Mouse (Mus musculus) stomach, embryonic 14.5 days (tissue): ENCODE data around the gene Ercc6l2. TPM values are rescaled to one million over a fixed set of nuclear protein-coding genes. Genes with fewer than 3 reads are reported as not detected.

Experiments used
- ATAC-seq: fragments of 200-750 bp; cut with Nextera tagmentation; 2 replicates; pipeline ENCODE4 v1.8.0; 2017; ENCODE audit warnings: low read depth, moderate TSS enrichment; ENCODE audit not compliant: insufficient number of reproducible peaks, insufficient read depth, low FRiP score
- H3K27ac ChIP-seq: fragments of 300-500 bp; sonication (generic); 2 replicates; pipeline ENCODE4 v1.5.1; 2014; ENCODE audit warnings: mild to moderate bottlenecking, low read length, moderate library complexity, mixed read lengths
- H3K27me3 ChIP-seq: fragments of 300-500 bp; sonication (generic); 2 replicates; pipeline ENCODE4 v1.6.1; 2014; ENCODE audit warnings: low read length, control low read depth, mixed read lengths; ENCODE audit not compliant: control insufficient read depth, insufficient read depth
- H3K36me3 ChIP-seq: fragments of 300-500 bp; sonication (generic); 2 replicates; pipeline ENCODE4 v1.6.1; 2014; ENCODE audit warnings: mild to moderate bottlenecking, control low read depth, low read length, moderate library complexity, mixed read lengths; ENCODE audit not compliant: control insufficient read depth, insufficient read depth
- H3K4me1 ChIP-seq: fragments of 300-500 bp; sonication (generic); 2 replicates; pipeline ENCODE4 v1.6.1; 2014; ENCODE audit warnings: low read length, control low read depth, mixed read lengths; ENCODE audit not compliant: control insufficient read depth, insufficient read depth
- H3K4me2 ChIP-seq: fragments of 300-500 bp; sonication (generic); replicated peaks from 2 replicates; pipeline ENCODE4 v1.6.1; 2014; ENCODE audit warnings: low read depth, low read length, control low read depth
- H3K4me3 ChIP-seq: fragments of 300-500 bp; sonication (generic); 2 replicates; pipeline ENCODE4 v1.5.1; 2014; ENCODE audit warnings: low read depth, low read length, control low read depth
- H3K9ac ChIP-seq: fragments of 300-500 bp; sonication (generic); replicated peaks from 2 replicates; pipeline ENCODE4 v1.6.1; 2014; ENCODE audit warnings: low read depth, mild to moderate bottlenecking, control low read depth, low read length, moderate library complexity, mixed read lengths
- H3K9me3 ChIP-seq: fragments of 300-500 bp; sonication (generic); 2 replicates; pipeline ENCODE4 v1.6.1; 2016; ENCODE audit warnings: low read depth, low read length, control low read depth; ENCODE audit not compliant: control insufficient read depth
- WGBS: fragments of 180-500 bp; shearing (Covaris S2); extraction: QIAGEN DNeasy Blood & Tissue Kit; methylation state at CpG from one replicate; pipeline ENCODE4 v1.1.7; 2014; 5-methylcytosine and 5-hydroxymethylcytosine counted together
- polyA plus RNA-seq: library from polyadenylated mRNA; unstranded; fragments of >200 nt; fragmentation: Nextera tagmentation; extraction: Ambion mirVana; gene quantifications from 2 replicates; pipeline ENCODE4 v1.2.1, GENCODE M21; 2014

Gene Ercc6l2
- polyA plus RNA-seq, 1 experiment from 2014 or later, result 29.2 TPM

- Histone ChIP-seq H3K9me3 (no peaks in the 10 kb centered on the region), H3K4me1 (peaks cover 21% of the 10 kb centered on the region), H3K27ac (peak overlapping the region; percentile 52), H3K36me3 (no peaks in the 10 kb centered on the region; the same call in 1 of the 2 replicates), H3K27me3 (no peaks in the 10 kb centered on the region), H3K9ac (no peak overlapping the region; the same call in 1 of the 2 replicates), H3K4me3 (peak overlapping the region; percentile 3; the same call in 1 of the 2 replicates), H3K4me2 (peak overlapping the region; percentile 39)
- WGBS, result 19% methylated on average over 28 of the region's 28 CpGs
- ATAC-seq, result peak; percentile 57; the same call in 1 of the 2 replicates
Measured at GRCm38 (mm10) chr13:63901714-63902597, 86.9 kb downstream of the Ercc6l2 start.

- H3K4me2 ChIP-seq, result no peak overlapping the region
- no peaks in the 10 kb centered on the region for H3K36me3 ChIP-seq
- H3K4me1 ChIP-seq, result peaks cover 15% of the 10 kb centered on the region
- H3K9ac ChIP-seq, result no peak overlapping the region
- H3K9me3 ChIP-seq, result no peaks in the 10 kb centered on the region
- H3K4me3 ChIP-seq, result no peak overlapping the region
- WGBS, result 87% methylated on average over 4 of the region's 4 CpGs
- ATAC-seq, result no peak; the same call in 1 of the 2 replicates
- no peaks in the 10 kb centered on the region for H3K27me3 ChIP-seq
- H3K27ac ChIP-seq, result no peak overlapping the region
Measured at GRCm38 (mm10) chr13:63906516-63906915, 91.5 kb downstream of the Ercc6l2 start.

DNA sequence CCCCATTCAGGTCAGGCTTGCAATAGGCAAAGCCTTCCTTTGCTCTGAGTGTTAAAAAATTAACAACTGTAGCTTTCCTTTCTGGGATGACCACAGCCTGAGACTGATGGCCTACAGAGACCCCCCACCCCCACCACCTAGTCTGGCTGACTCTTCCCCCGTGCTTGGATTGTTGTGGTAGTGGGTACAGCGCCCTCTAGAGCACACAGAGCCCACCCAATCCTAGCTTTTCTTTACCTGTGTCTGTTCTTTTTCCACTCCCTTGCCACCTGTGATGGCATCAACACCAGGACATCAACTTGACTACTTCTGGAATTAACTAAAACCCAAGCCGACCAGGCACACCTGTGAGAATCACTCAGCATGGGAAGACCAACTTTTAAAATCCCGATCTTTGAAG is 92.4 kb downstream of the Ercc6l2 start:
- Histone ChIP-seq H3K4me1 (peaks cover 12% of the 10 kb centered on the region; the same call in 1 of the 2 replicates), H3K4me2 (no peak overlapping the region), H3K27me3 (no peaks in the 10 kb centered on the region), H3K4me3 (no peak overlapping the region), H3K27ac (no peak overlapping the region), H3K9ac (no peak overlapping the region), H3K9me3 (no peaks in the 10 kb centered on the region), H3K36me3 (no peaks in the 10 kb centered on the region)
- ATAC-seq, result no peak
- WGBS, result 45% methylated on average over 4 of the region's 4 CpGs

GRCm38 (mm10) chr13:63910141-63910804 is 95.2 kb downstream of the Ercc6l2 start:
- H3K27ac ChIP-seq, result peak overlapping the region; percentile 15; the same call in 1 of the 2 replicates

GRCm38 (mm10) chr13:63911617-63912016 is 96.6 kb downstream of the Ercc6l2 start:
- peak overlapping the region; percentile 61 for H3K27ac ChIP-seq
- ATAC-seq, result no peak
- H3K9ac ChIP-seq, result no peak overlapping the region
- H3K4me2 ChIP-seq, result no peak overlapping the region
- H3K27me3 ChIP-seq, result no peaks in the 10 kb centered on the region
- 34% methylated on average over 3 of the region's 3 CpGs for WGBS
- H3K4me3 ChIP-seq, result no peak overlapping the region
- no peaks in the 10 kb centered on the region for H3K9me3 ChIP-seq
- peaks cover 23% of the 10 kb centered on the region; the same call in 1 of the 2 replicates for H3K4me1 ChIP-seq
- H3K36me3 ChIP-seq, result no peaks in the 10 kb centered on the region

More at GRCm38 (mm10) chr13:63910141-63910804, 95.2 kb downstream of the Ercc6l2 start:
- Histone ChIP-seq H3K9ac (no peak overlapping the region), H3K4me1 (peaks cover 12% of the 10 kb centered on the region; the same call in 1 of the 2 replicates), H3K4me2 (no peak overlapping the region; the same call in 1 of the 2 replicates), H3K36me3 (no peaks in the 10 kb centered on the region), H3K27me3 (no peaks in the 10 kb centered on the region), H3K4me3 (no peak overlapping the region), H3K9me3 (no peaks in the 10 kb centered on the region)
- no peak for ATAC-seq
- 49% methylated on average over 5 of the region's 5 CpGs for WGBS

DNA sequence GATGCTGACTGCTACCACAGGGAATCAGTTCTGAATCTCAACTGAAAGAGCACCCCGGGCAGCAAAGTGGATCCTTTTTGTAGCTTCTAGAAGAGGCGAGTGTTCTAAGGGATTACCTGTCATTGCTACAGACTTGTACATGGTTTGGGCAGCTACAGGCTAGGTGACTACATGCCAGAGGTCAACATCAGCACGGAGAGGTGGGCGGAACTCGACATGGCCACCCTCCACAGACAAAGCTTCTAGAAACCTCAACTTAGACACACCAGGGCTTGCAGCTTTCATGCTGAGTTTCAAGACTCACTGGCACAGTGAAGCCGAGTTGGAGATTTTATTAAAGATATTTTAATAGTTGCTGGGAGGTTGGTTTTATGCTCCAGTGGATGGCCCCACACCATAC is 98.1 kb downstream of the Ercc6l2 start:
- ATAC-seq, result no peak
- Histone ChIP-seq H3K4me2 (no peak overlapping the region), H3K9me3 (no peaks in the 10 kb centered on the region), H3K9ac (no peak overlapping the region), H3K4me1 (peaks cover 36% of the 10 kb centered on the region), H3K27me3 (no peaks in the 10 kb centered on the region), H3K4me3 (no peak overlapping the region), H3K27ac (no peak overlapping the region), H3K36me3 (no peaks in the 10 kb centered on the region)
- 86% methylated on average over 6 of the region's 6 CpGs for WGBS

GRCm38 (mm10) chr13:63915176-63915575 is 100.1 kb downstream of the Ercc6l2 start:
- H3K27ac ChIP-seq, result no peak overlapping the region; the same call in 1 of the 2 replicates
- no peak overlapping the region for H3K4me3 ChIP-seq
- H3K36me3 ChIP-seq, result no peaks in the 10 kb centered on the region
- ATAC-seq, result no peak
- peaks cover 48% of the 10 kb centered on the region for H3K4me1 ChIP-seq
- WGBS, result 13% methylated on average over 3 of the region's 3 CpGs
- H3K9me3 ChIP-seq, result no peaks in the 10 kb centered on the region
- no peak overlapping the region for H3K4me2 ChIP-seq
- no peaks in the 10 kb centered on the region for H3K27me3 ChIP-seq
- no peak overlapping the region for H3K9ac ChIP-seq

DNA sequence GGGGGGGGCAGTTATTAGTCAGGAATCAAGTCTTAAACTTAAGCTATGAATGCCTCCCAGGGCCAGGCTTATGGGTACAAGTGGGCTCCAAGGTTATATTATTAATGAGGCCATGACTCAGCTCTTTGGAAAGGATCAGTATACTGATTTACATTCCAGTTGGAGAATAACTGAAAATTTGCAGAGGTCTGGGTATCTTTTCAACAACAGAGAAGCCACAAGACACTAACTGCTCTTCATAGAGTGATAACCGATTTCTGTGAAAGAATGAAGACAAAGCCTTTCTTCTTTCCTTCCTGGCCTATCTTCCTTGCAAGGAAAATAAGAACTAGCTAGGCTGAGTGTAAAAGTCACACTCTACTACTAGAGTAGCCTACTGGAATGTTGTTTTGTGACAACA is 100.6 kb downstream of the Ercc6l2 start:
- no peak overlapping the region for H3K4me3 ChIP-seq
- H3K36me3 ChIP-seq, result no peaks in the 10 kb centered on the region
- H3K9me3 ChIP-seq, result no peaks in the 10 kb centered on the region
- H3K4me1 ChIP-seq, result peaks cover 47% of the 10 kb centered on the region
- H3K4me2 ChIP-seq, result no peak overlapping the region
- H3K27me3 ChIP-seq, result no peaks in the 10 kb centered on the region
- peak overlapping the region; percentile 66; the same call in 1 of the 2 replicates for H3K27ac ChIP-seq
- WGBS, result 55% methylated on average over 1 of the region's 1 CpGs
- H3K9ac ChIP-seq, result no peak overlapping the region
- ATAC-seq, result no peak
